Mouse (Mus musculus) embryonic stem cell, embryonic (primary cell): ENCODE results near the gene Taf12.

Source experiments
- CTCF ChIA-PET, 4 experiments: fragments of 300-600 bp in 2 of 4; fragments of 350-600 bp in 2 of 4; sonication (Branson Sonifier 250); formaldehyde crosslinking; loops; one replicate each; lab custom pipeline; 2022; ENCODE audit warnings: inconsistent platforms in 2 of 4; lab: Charles Lee
- POLR2A ChIA-PET, 4 experiments: fragments of 300-600 bp in 2 of 4; fragments of 350-600 bp in 2 of 4; sonication (Branson Sonifier 250); formaldehyde crosslinking; loops; one replicate each; lab custom pipeline; 2022; ENCODE audit warnings: antibody characterized with exemption in 4 of 4, inconsistent platforms in 1 of 4; lab: Charles Lee

Gene Taf12

DNA sequence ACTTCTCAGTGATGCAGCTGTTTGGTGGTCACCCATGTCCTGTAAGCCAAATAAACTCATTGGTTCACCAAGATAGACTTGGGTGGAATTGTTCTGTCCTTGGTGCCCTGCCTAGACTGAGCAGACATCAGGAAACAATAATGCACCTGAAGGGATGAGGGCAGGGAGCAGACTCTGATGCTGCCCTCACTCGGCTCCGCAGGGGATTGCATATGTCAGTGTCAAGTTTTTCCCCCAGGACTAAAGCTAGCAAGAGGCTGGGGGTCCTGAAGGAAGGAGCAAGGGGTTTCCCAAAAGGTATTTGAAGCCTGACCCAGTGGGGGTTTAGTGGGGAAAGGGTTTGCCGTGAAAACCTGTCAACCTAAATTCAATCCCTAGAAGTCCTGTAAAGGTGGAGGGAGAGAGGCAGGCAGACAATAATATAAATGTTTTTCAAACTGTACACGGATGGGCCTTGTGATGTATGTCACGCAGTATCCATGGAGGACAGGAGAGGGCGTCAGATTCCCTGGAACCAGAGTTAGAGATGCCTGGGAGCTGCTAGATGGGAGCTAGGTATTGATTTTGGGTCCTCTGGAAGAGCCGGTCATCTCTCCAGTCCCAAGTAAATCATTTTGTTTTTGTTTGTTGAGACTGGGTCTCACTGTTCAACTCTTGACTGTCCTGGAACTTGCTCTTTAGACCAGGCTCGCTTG is 21.7 kb downstream of the Taf12 start:
- CTCF ChIA-PET, result interaction anchor here (0.6 to 2.3 kb wide), 21 partner anchors 10 to 236 kb away, joined by 3 to 13 read pairs (median 4); partner anchors contain the start of genes Taf12 (in 1 of the 4) and Ythdf2 (in 1 of the 4)
- POLR2A ChIA-PET, result interaction anchor here (0.6 to 30.6 kb wide), 37 partner anchors 8 to 231 kb away, joined by 3 to 593 read pairs (median 5); partner anchors contain the start of genes Taf12 (in 2 of the 4), Trnau1ap (in 2 of the 4) and Rab42 (in 1 of the 4)

DNA sequence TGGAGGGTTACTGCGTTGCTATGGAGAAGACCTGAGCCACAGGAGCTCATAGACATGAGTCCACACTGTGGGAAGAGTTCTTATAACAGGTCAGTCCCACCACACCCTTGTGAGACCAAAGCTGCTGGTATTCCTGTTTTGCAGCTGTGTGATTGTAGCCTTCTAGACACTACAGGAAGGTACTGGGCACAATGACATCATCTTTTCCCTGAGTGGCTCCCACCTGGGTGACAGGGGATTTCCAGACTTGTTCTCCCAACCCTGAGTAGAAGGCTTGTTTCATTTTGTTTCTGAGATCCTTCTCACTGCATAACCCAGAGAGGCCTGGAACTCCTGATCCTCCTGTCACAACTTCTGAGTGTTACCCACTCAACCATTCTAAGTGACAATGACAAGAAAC is 25.7 kb downstream of the Taf12 start:
- ChIA-PET POLR2A (interaction anchor here in 3 of 4 experiments (0.6 to 30.6 kb wide), 9 partner anchors 10 to 54 kb away, joined by 3 to 593 read pairs (median 4); partner anchors contain the start of gene Taf12 (in 3 of the 3)), CTCF (interaction anchor here in 1 of 4 experiments (4.4 kb wide), 1 partner anchor 7 kb away, joined by 21 read pairs; no protein-coding TSS in a partner anchor)

DNA sequence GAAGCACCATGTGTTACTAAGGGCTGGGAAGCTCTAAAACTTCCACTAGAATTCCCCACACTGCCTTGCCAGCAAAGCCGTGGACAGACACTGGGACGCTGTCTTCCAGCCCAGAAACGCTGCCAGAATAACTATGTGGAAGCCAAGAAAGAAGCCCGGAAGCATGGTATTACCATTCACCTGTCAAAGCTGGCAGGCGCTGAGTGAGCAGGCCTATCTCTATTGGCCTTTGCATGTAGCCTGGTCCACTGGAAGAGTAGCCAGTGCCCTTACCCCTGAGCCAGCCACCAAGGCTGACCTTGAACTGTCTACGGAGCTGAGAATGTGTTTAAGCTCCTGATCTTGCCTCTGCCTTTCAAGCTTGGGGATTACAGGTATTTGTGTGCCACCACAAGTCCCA is 27.3 kb downstream of the Taf12 start:
- ChIA-PET CTCF (interaction anchor here (0.6 to 4.4 kb wide), 6 partner anchors 8 to 47 kb away, joined by 3 to 21 read pairs (median 4); no protein-coding TSS in a partner anchor), POLR2A (interaction anchor here (0.6 to 30.6 kb wide), 27 partner anchors 8 to 522 kb away, joined by 3 to 593 read pairs (median 5); partner anchors contain the start of genes Taf12 (in 2 of the 4), Trnau1ap (in 2 of the 4) and Ythdf2 (in 2 of the 4))

DNA sequence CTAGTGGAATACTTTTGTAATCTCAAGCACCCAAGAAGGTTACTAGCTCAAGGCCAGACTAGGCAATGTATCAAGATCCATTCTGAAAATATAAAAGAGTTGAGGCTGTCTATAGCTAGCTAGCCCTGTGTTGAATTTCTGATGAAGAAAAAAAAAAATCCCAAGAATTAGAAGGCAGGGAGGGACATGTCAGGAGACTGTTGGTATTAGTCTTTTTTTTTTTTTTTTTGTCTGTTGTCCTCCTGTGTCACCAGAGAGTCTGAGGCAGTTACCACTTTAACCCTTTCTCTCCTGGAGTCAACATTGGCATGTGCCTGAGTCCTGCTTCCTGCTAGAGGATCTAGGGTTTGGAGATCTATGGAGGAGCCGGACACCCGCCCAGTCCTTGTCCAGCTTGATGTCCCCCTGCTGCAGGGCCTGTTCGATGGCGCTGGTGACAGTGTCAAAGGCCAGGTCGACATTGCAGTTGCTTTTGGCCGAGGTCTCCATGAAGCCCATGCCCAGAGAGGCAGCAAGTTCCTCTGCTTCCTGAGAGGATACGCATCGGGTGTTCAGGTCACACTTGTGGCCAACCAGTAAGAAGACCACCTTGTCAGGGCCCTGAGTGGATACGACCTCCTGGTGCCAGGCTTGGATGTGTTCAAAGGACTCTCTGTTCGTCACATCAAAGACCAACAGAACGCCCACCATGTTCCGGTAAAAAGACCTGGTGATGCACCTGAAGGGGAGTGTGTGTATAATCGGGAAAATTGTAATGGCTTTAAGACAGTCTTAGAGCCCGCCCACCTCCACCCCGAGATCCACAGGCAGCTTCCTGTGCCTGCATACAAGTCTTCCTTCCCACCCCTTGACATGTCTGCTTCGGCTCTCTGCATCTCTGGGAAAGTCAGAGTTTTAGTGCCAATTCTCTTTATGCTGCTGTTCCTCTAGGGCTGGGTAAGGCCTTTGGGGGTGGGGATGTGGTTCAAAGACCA is 28.1 kb downstream of the Taf12 start:
- POLR2A ChIA-PET, result interaction anchor here (0.6 to 30.6 kb wide), 52 partner anchors 9 to 1601 kb away, joined by 3 to 593 read pairs (median 4); partner anchors contain the start of genes Taf12 (in 3 of the 4), Trnau1ap (in 3 of the 4), Ythdf2 (in 3 of the 4) and Rcc1 (in 1 of the 4)

DNA sequence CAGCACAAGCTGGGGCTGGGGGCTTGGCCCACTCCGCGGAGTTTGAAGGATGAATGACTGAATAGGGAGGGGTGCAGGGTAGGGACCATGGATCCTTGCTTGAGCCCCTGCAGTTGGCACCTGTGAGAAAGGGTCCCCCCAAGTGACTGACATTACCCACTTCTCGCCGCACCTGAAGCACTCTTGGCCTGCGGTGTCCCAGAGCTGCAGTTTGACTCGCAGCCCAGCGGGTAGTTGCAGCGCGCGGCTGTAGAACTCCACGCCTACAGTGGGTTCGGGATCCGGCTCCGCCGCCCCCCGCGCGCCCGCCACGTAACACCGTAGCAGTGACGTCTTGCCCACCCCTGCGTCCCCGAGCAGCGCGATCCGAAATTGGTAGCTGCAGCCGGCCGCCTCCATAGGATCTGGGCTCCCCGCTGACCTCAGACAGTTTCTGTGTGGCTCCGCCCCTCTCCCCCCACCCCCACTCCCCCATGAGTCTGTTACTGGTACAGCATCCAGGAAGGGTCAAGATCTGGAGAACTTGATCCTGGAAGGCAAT is 28.8 kb downstream of the Taf12 start, which contains the start of gene Rab42:
TSS of gene Rab42 (minus strand) at position 447 of the 541 bp plus-strand sequence.
- CTCF ChIA-PET, result interaction anchor here in 3 of 4 experiments (0.7 to 4.4 kb wide), 10 partner anchors 10 to 125 kb away, joined by 3 to 21 read pairs (median 4); no protein-coding TSS in a partner anchor
- POLR2A ChIA-PET, result interaction anchor here (0.6 to 30.6 kb wide), 47 partner anchors 10 to 1602 kb away, joined by 3 to 593 read pairs (median 5); partner anchors contain the start of genes Taf12 (in 3 of the 4), Trnau1ap (in 3 of the 4), Ythdf2 (in 2 of the 4) and Rcc1 (in 1 of the 4)

More for the DNA sequence above, 28.1 kb downstream of the Taf12 start:
- CTCF ChIA-PET, result interaction anchor here (0.5 to 4.4 kb wide), 14 partner anchors 9 to 1605 kb away, joined by 3 to 21 read pairs (median 4); no protein-coding TSS in a partner anchor

DNA sequence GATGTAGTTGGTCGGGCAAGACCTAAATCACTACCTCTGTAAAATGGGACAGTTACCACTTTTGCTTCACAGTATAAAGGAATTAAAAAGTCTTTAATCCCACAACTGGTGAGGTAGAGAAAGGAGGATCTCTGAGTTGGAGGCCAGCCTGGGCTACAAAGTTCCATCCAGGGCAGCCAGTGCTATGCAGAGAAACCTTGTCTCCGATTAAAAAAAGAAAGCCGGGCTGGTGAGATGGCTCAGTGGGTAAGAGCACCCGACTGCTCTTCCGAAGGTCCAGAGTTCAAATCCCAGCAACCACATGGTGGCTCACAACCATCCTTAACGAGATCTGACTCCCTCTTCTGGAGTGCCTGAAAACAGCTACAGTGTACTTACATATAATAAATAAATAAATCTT is 29.3 kb downstream of the Taf12 start:
- CTCF ChIA-PET, result interaction anchor here (0.8 to 4.4 kb wide), 8 partner anchors 11 to 125 kb away, joined by 3 to 21 read pairs (median 4); no protein-coding TSS in a partner anchor
- POLR2A ChIA-PET, result interaction anchor here in 3 of 4 experiments (0.6 to 30.6 kb wide), 37 partner anchors 9 to 211 kb away, joined by 3 to 593 read pairs (median 6); partner anchors contain the start of genes Taf12 (in 3 of the 3), Trnau1ap (in 3 of the 3), Ythdf2 (in 2 of the 3) and Rcc1 (in 1 of the 3)

DNA sequence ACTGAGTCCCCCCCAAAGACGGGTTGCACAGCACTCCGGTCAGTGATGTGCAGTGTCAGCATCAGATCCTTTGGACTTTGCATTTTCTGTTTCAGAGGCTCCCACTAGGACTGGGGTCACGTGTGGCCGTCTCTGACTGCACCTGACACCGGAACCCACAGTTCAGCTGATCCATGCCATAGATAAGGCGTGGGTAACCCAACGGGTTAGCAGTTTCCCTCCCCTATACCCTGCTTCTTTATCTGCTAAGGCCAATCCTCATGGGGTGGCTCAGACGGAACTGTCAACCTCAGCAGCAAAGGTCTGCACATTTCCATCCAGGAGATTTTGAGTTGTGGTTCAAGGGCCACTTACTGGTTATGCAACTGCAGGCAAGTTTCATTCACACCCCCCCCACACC is 31.1 kb downstream of the Taf12 start:
- POLR2A ChIA-PET, result interaction anchor here in 3 of 4 experiments (0.5 to 30.6 kb wide), 36 partner anchors 8 to 221 kb away, joined by 3 to 593 read pairs (median 4); partner anchors contain the start of genes Trnau1ap (in 3 of the 3), Taf12 (in 2 of the 3) and Ythdf2 (in 2 of the 3)
- CTCF ChIA-PET, result interaction anchor here in 2 of 4 experiments (0.6 to 2.6 kb wide), 5 partner anchors 9 to 207 kb away, joined by 3 to 10 read pairs (median 4); no protein-coding TSS in a partner anchor

DNA sequence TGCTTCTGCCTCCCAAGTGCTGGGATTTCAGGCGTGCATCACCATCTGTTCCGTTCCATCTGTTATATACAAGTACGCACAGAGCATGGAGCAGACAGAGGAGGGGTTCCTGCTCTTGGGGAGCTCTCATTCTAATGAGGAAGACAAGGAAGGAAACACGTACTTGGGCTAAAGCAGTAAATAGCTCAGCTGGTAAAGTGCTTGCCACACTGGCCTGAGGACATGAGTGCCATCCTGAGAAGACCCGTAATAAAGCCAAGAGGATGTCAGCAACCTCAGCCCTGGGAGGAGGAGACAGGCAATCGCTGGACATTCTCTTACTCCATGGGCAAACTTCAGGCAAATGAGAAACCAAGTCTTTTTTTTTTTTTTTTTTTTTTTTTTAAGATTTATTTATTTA is 31.8 kb downstream of the Taf12 start:
- ChIA-PET CTCF (interaction anchor here in 2 of 4 experiments (0.6 to 2.6 kb wide), 6 partner anchors 10 to 263 kb away, joined by 3 to 10 read pairs (median 6); no protein-coding TSS in a partner anchor), POLR2A (interaction anchor here in 3 of 4 experiments (0.5 to 30.6 kb wide), 30 partner anchors 7 to 1166 kb away, joined by 3 to 593 read pairs (median 4); partner anchors contain the start of genes Trnau1ap (in 3 of the 3), Taf12 (in 2 of the 3) and Rcc1 (in 1 of the 3))

DNA sequence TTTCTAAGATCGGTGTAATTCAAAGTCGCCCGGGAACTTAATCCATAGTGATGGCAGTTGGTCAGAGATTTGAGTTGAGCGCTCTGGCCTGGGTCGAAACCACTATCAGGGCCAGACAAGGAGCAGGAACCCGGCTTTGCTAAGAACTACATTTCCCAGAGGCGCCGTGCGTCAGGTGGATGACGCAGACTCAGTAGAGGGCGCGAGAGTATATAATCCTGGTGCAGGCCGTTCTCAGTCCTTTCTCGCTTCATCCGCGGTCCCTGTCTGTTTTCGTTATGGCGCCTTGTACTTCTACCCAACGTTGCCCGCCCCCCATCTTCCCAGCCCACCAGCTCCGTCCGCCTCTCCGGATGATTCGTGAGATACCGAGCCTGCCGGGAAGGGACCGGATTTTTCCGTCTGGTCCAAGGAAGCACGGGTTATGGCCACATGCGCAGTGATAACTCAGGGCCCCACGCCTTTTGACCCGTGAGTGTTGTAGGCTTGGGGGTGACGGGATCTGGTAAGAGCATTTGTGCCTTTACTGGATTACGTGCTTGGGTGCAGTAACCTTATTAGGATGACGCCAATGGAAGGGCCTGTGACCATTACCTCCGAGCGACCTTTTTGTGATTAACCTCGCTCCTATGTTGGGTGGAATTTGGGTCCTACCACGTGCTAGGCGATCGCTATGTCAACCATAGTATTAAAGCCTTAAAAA is 34.4 kb downstream of the Taf12 start:
- ChIA-PET POLR2A (interaction anchor here (0.6 to 9.6 kb wide), 51 partner anchors 10 to 1189 kb away, joined by 3 to 341 read pairs (median 8); partner anchors contain the start of genes Taf12 (in 3 of the 4), Trnau1ap (in 3 of the 4), Rab42 (in 2 of the 4) and Rcc1 (in 2 of the 4)), CTCF (interaction anchor here in 1 of 4 experiments (1.5 to 1.7 kb wide), 2 partner anchors 12 to 205 kb away, joined by 5 to 7 read pairs; no protein-coding TSS in a partner anchor)

DNA sequence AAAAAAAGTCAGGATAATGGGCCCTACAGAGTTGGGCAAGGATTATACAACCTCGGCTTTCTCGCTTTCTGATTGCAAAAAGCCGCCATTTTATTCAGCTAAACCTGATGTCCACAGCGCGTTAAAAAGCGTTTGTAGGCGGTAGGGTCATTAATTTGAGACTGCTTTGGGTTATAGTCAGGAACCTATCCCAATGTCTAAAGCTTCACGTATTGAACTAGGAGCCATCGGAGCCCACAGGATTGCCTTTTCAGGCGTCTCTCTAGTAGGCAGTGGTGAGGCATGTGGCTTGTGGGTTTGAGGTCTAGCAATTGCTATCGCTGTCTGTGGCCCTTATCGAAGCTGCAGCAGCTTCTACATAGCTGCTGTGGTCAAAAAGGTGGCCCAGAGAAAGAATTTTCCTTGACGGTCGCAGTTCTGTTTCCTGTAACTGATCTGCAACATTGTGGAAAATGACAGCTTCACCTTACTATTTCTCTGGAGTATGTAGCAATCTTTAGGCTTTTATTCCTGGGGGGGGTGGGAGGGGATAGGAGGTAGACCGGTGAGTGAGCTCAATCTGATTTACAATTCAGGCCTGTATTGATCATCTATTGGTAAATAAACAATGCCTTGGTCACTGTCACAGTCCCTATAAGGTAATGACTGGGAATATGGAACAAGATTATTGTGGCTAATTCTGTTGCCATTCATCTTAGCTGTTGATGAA is 35.1 kb downstream of the Taf12 start:
- ChIA-PET POLR2A (interaction anchor here (0.5 to 9.6 kb wide), 103 partner anchors 8 to 1617 kb away, joined by 3 to 341 read pairs (median 5); partner anchors contain the start of genes Trnau1ap (in 4 of the 4), Taf12 (in 3 of the 4), Ythdf2 (in 3 of the 4) and Rab42 (in 2 of the 4)), CTCF (interaction anchor here in 2 of 4 experiments (0.5 to 2.6 kb wide), 11 partner anchors 10 to 451 kb away, joined by 3 to 15 read pairs (median 4); partner anchors contain the start of gene Trnau1ap (in 1 of the 2))

DNA sequence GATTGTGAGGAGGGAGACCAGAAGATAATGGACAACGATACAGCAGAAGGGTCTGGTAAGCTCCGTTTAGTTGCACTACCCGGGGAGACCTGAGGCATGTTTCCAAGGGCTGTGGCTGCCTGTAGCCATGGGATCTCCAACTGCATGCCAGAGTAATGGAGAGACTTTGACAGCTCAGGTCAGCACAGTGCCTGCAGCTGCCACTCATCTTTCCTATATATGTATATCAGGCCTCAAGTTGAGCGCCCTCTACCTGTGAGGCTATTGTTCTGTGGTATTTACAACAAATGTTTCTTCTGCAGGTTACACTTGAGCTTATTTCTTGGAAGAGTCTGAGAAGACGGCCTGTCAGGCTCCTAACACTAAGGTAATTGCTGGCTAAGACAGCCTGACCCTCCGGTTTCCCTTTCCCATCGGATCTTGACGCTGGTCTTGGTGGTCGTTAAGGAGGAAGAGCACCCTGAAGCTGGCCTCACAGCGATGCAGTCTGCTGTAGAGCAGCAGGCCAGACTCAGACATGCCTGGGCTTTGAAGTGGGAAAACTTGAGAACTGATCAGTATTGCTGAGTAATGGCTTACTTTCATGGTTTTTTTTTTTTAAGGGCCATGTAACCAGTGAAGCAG is 35.8 kb downstream of the Taf12 start:
- ChIA-PET POLR2A (interaction anchor here (0.6 to 9.6 kb wide), 108 partner anchors 9 to 674 kb away, joined by 3 to 341 read pairs (median 5); partner anchors contain the start of genes Trnau1ap (in 4 of the 4), Taf12 (in 3 of the 4), Ythdf2 (in 3 of the 4) and Rab42 (in 2 of the 4)), CTCF (interaction anchor here in 3 of 4 experiments (0.5 to 2.6 kb wide), 14 partner anchors 10 to 450 kb away, joined by 3 to 15 read pairs (median 4); partner anchors contain the start of gene Trnau1ap (in 1 of the 3))

DNA sequence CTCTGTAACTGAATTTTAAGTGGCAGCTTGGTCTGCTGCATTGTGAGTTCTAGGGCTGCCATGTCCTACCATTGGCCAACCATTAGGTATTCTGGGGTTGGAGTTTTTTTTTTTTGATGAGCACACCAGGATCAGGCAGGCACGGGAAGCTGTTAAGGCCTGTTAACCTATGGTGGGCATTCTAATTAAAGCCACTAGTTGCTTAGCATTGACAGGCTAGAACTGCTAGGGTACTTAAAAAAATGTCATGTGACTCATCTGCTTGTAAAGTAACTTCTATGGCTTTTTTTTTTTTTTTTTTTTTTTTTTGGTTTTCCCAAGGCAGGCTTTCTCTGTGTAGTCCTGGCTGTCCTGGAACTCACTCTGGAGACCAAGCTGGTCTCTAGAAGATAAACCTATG is 37.0 kb downstream of the Taf12 start:
- POLR2A ChIA-PET, result interaction anchor here (0.6 to 9.6 kb wide), 92 partner anchors 10 to 1620 kb away, joined by 3 to 341 read pairs (median 5); partner anchors contain the start of genes Trnau1ap (in 4 of the 4), Rab42 (in 2 of the 4), Rcc1 (in 2 of the 4) and Taf12 (in 2 of the 4)
- CTCF ChIA-PET, result interaction anchor here (0.7 to 2.6 kb wide), 12 partner anchors 10 to 1087 kb away, joined by 3 to 15 read pairs (median 4); partner anchors contain the start of gene Trnau1ap (in 1 of the 4)

DNA sequence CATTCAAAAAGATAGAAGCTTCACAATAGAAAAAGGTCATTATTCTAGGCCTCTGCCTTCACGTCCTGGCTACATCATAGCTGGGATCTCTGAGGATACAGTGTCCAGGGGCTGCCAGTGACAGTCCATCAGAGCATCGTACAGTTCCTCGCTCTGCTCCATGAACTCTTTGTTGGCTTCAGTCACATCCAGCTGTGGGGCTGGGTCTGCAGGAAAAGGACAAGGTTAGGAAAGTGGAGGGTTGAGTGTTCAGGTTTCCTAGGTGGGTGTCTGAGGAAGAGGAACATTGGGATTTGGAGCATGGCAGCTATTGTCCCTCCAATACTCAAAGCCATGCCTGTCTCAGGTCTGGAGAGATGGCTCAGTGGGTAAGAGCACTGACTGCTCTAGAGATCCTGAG is 37.6 kb downstream of the Taf12 start:
- ChIA-PET CTCF (interaction anchor here in 3 of 4 experiments (0.7 to 1.6 kb wide), 8 partner anchors 10 to 1086 kb away, joined by 3 to 6 read pairs (median 4); no protein-coding TSS in a partner anchor), POLR2A (interaction anchor here (0.6 to 9.6 kb wide), 84 partner anchors 10 to 1620 kb away, joined by 3 to 341 read pairs (median 5); partner anchors contain the start of genes Trnau1ap (in 4 of the 4), Rab42 (in 2 of the 4), Rcc1 (in 2 of the 4) and Taf12 (in 2 of the 4))
